Mouse (Mus musculus) midbrain, embryonic 15.5 days (tissue): ENCODE data around the gene B2m. TPM values are rescaled to one million over a fixed set of nuclear protein-coding genes. Genes with fewer than 3 reads are reported as not detected.
A peak's percentile ranks its signal among the peaks of the same experiment; 100 is the strongest.

Source experiments
- ATAC-seq: fragments of 200-750 bp; cut with Nextera tagmentation; replicated peaks from 2 replicates; pipeline ENCODE4 v1.8.0; 2017; ENCODE audit warnings: moderate TSS enrichment
- H3K27ac ChIP-seq: fragments of 300-500 bp; sonication (generic); 2 replicates; pipeline ENCODE4 v1.5.1; 2015; ENCODE audit warnings: mild to moderate bottlenecking, inconsistent platforms
- H3K27me3 ChIP-seq: fragments of 300-500 bp; sonication (generic); replicated peaks from 2 replicates; pipeline ENCODE4 v1.6.1; 2015; ENCODE audit warnings: inconsistent platforms
- H3K36me3 ChIP-seq: fragments of 300-500 bp; sonication (generic); replicated peaks from 2 replicates; pipeline ENCODE4 v1.6.1; 2015; ENCODE audit warnings: inconsistent platforms
- H3K4me1 ChIP-seq: fragments of 300-500 bp; sonication (generic); 2 replicates; pipeline ENCODE4 v1.6.1; 2015; ENCODE audit warnings: inconsistent platforms
- H3K4me2 ChIP-seq: fragments of 300-500 bp; sonication (generic); 2 replicates; pipeline ENCODE4 v1.6.1; 2015; ENCODE audit warnings: inconsistent platforms, mild to moderate bottlenecking, moderate library complexity
- H3K4me3 ChIP-seq: fragments of 300-500 bp; sonication (generic); 2 replicates; pipeline ENCODE4 v1.5.1; 2015; ENCODE audit warnings: mild to moderate bottlenecking, inconsistent platforms
- H3K9ac ChIP-seq: fragments of 300-500 bp; sonication (generic); 2 replicates; pipeline ENCODE4 v1.6.1; 2015; ENCODE audit warnings: mild to moderate bottlenecking, inconsistent platforms
- H3K9me3 ChIP-seq: fragments of 300-500 bp; sonication (generic); 2 replicates; pipeline ENCODE4 v1.6.1; 2016; ENCODE audit warnings: inconsistent platforms
- WGBS: fragments of 180-500 bp; shearing (Covaris S2); methylation state at CpG from one replicate; pipeline ENCODE4 v1.1.7; 2015; ENCODE audit warnings: mixed read lengths; 5-methylcytosine and 5-hydroxymethylcytosine counted together
- polyA plus RNA-seq: library from polyadenylated mRNA; unstranded; fragments of >200 nt; fragmentation: Nextera tagmentation; extraction: Ambion mirVana; gene quantifications from 2 replicates; pipeline ENCODE4 v1.2.1, GENCODE M21; 2015

B2m gene
- polyA plus RNA-seq, 1 experiment from 2014 or later: 85.7 TPM

GRCm38 (mm10) chr2:122153681-122154365, 6.3 kb downstream of the B2m start:
- ATAC-seq: no peak
- no peaks in the 10 kb centered on the region for H3K36me3 ChIP-seq
- no peak overlapping the region for H3K9ac ChIP-seq
- 84% methylated on average over 7 of the region's 7 CpGs for WGBS
- H3K27me3 ChIP-seq: no peaks in the 10 kb centered on the region
- no peak overlapping the region for H3K4me2 ChIP-seq
- H3K9me3 ChIP-seq: no peaks in the 10 kb centered on the region
- H3K4me1 ChIP-seq: no peaks in the 10 kb centered on the region
- no peak overlapping the region for H3K27ac ChIP-seq
- H3K4me3 ChIP-seq: no peak overlapping the region

GRCm38 (mm10) chr2:122154479-122154878, 7.0 kb downstream of the B2m start:
- Histone ChIP-seq H3K27ac (no peak overlapping the region), H3K9me3 (no peaks in the 10 kb centered on the region), H3K9ac (no peak overlapping the region), H3K27me3 (no peaks in the 10 kb centered on the region), H3K4me1 (no peaks in the 10 kb centered on the region), H3K36me3 (no peaks in the 10 kb centered on the region), H3K4me2 (no peak overlapping the region), H3K4me3 (no peak overlapping the region)
- WGBS: 90% methylated on average over 2 of the region's 2 CpGs
- ATAC-seq: no peak

- Histone ChIP-seq H3K4me3 (no peak overlapping the region), H3K4me2 (no peak overlapping the region), H3K27me3 (no peaks in the 10 kb centered on the region), H3K9me3 (no peaks in the 10 kb centered on the region), H3K9ac (no peak overlapping the region), H3K4me1 (no peaks in the 10 kb centered on the region), H3K36me3 (no peaks in the 10 kb centered on the region), H3K27ac (no peak overlapping the region)
- 98% methylated on average over 2 of the region's 2 CpGs for WGBS
- no peak for ATAC-seq
Observed at GRCm38 (mm10) chr2:122155292-122155691, 7.8 kb downstream of the B2m start.

GRCm38 (mm10) chr2:122156051-122156700, 8.7 kb downstream of the B2m start:
- H3K36me3 ChIP-seq: no peaks in the 10 kb centered on the region
- no peaks in the 10 kb centered on the region for H3K4me1 ChIP-seq
- no peaks in the 10 kb centered on the region for H3K9me3 ChIP-seq
- ATAC-seq: no peak
- no peak overlapping the region for H3K9ac ChIP-seq
- no peak overlapping the region for H3K4me2 ChIP-seq
- H3K27me3 ChIP-seq: no peaks in the 10 kb centered on the region
- H3K4me3 ChIP-seq: no peak overlapping the region
- 89% methylated on average over 4 of the region's 4 CpGs for WGBS
- no peak overlapping the region for H3K27ac ChIP-seq

GRCm38 (mm10) chr2:122157561-122157960, 10.1 kb downstream of the B2m start:
- no peak for ATAC-seq
- H3K4me1 ChIP-seq: no peaks in the 10 kb centered on the region
- no peaks in the 10 kb centered on the region for H3K27me3 ChIP-seq
- H3K4me2 ChIP-seq: no peak overlapping the region
- no peaks in the 10 kb centered on the region for H3K36me3 ChIP-seq
- no peak overlapping the region for H3K9ac ChIP-seq
- no peak overlapping the region for H3K27ac ChIP-seq
- no peaks in the 10 kb centered on the region for H3K9me3 ChIP-seq
- no peak overlapping the region for H3K4me3 ChIP-seq

DNA sequence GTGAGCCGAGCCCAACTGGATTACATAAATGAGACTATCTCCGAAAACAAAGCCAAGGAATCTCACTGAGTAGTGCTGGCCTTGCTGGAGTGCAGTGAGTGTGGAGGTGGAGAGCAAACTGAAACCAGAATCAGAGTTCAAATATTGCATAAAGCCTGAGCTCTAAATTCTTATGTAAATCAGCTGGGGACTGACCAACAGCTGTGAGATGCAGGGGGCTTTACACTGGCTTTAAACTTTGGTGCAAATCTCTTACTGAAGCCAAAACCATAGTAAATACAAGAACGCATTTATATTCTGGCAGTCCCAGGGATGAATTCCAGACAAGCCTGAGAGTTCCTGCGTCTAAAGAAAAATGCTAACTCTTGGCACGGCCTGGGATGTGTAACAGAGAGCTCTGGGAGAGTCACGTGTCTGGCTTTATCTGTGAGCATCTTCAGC, 10.9 kb downstream of the B2m start:
- no peak for ATAC-seq
- no peaks in the 10 kb centered on the region for H3K9me3 ChIP-seq
- H3K27ac ChIP-seq: no peak overlapping the region
- no peak overlapping the region for H3K4me2 ChIP-seq
- no peaks in the 10 kb centered on the region for H3K4me1 ChIP-seq
- no peaks in the 10 kb centered on the region for H3K27me3 ChIP-seq
- 47% methylated on average over 6 of the region's 6 CpGs for WGBS
- no peak overlapping the region for H3K4me3 ChIP-seq
- H3K36me3 ChIP-seq: no peaks in the 10 kb centered on the region
- no peak overlapping the region for H3K9ac ChIP-seq

- ATAC-seq: no peak
- Histone ChIP-seq H3K9me3 (no peaks in the 10 kb centered on the region), H3K36me3 (no peaks in the 10 kb centered on the region)
Observed at GRCm38 (mm10) chr2:122159667-122160066, 12.2 kb downstream of the B2m start.

DNA sequence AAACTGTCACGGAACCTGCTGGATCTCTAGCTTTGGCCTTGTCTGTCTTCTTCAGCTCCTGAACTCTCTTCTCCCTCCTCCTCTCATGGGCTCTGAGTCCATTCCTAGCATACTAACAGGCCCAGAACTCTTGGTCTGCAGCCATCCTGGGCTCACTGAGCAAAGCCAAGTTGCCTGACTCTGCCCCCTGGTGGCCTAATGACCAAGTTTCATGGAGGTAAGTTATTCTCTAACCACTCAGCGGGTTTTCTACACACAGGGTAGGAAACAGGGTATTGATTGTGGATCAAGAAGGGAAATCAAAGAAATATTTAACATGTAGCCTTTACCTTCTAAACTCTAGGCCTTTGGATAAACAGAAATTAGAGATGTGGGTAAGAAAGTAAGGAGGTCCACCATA, 13.2 kb downstream of the B2m start, which contains the start of gene Trim69:
TSS of gene Trim69 (plus strand) at position 21 of the 400 bp plus-strand sequence.
- Histone ChIP-seq H3K9me3 (no peaks in the 10 kb centered on the region), H3K27ac (no peak within 1 kb of the TSS), H3K4me1 (no peaks in the 10 kb centered on the region), H3K4me3 (no peak within 1 kb of the TSS), H3K4me2 (no peak within 1 kb of the TSS), H3K27me3 (no peaks in the 10 kb centered on the region), H3K36me3 (no peaks in the 10 kb centered on the region), H3K9ac (no peak within 1 kb of the TSS)
- 0 out of 2 replicates have a peak, but pooled peaks have one; percentile 48 for ATAC-seq
- WGBS: 39% methylated on average over 2 of the region's 2 CpGs

More at GRCm38 (mm10) chr2:122159667-122160066, 12.2 kb downstream of the B2m start:
- Histone ChIP-seq H3K27me3 (no peaks in the 10 kb centered on the region), H3K27ac (no peak overlapping the region), H3K4me1 (no peaks in the 10 kb centered on the region), H3K9ac (no peak overlapping the region), H3K4me2 (no peak overlapping the region), H3K4me3 (no peak overlapping the region)
- WGBS: 86% methylated on average over 6 of the region's 6 CpGs

- Histone ChIP-seq H3K4me2 (no peak overlapping the region), H3K4me3 (no peak overlapping the region), H3K27me3 (no peaks in the 10 kb centered on the region), H3K9ac (no peak overlapping the region), H3K27ac (no peak overlapping the region), H3K36me3 (no peaks in the 10 kb centered on the region), H3K9me3 (no peaks in the 10 kb centered on the region), H3K4me1 (no peaks in the 10 kb centered on the region)
- ATAC-seq: no peak
- 25% methylated on average over 4 of the region's 4 CpGs for WGBS
Observed at GRCm38 (mm10) chr2:122161542-122161941, 14.1 kb downstream of the B2m start.

DNA sequence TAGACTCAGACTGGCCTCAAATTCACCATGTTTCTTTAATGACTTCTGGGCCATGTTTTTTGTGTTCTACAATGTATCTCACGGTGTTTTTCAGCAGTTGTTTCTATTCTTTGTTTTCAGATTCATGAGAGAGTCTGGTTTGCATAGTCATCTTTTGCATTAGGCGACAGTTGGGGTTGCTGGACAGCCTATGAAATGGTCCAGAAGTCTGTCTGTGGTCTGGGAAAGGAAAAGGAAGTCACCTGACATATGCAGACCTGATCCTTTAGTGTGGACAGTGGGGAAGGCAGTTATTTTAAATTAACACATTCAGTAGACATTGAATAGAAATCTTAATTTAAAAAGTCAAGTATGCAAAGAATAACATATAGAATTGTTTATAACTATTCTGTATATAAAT, 15.0 kb downstream of the B2m start:
- Histone ChIP-seq H3K36me3 (no peaks in the 10 kb centered on the region), H3K27me3 (no peaks in the 10 kb centered on the region), H3K27ac (no peak overlapping the region), H3K9me3 (no peaks in the 10 kb centered on the region), H3K4me1 (no peaks in the 10 kb centered on the region), H3K4me2 (no peak overlapping the region), H3K9ac (no peak overlapping the region), H3K4me3 (no peak overlapping the region)
- WGBS: 84% methylated on average over 2 of the region's 2 CpGs
- ATAC-seq: no peak

- Histone ChIP-seq H3K27me3 (no peaks in the 10 kb centered on the region), H3K36me3 (no peaks in the 10 kb centered on the region), H3K4me3 (no peak overlapping the region), H3K4me2 (no peak overlapping the region), H3K9ac (no peak overlapping the region), H3K27ac (no peak overlapping the region), H3K9me3 (no peaks in the 10 kb centered on the region), H3K4me1 (no peaks in the 10 kb centered on the region)
- no peak for ATAC-seq
- WGBS: 82% methylated on average over 13 of the region's 13 CpGs
Observed at GRCm38 (mm10) chr2:122163430-122164195, 16.1 kb downstream of the B2m start.

GRCm38 (mm10) chr2:122164293-122164692, 16.8 kb downstream of the B2m start:
- Histone ChIP-seq H3K9ac (no peak overlapping the region), H3K27me3 (no peaks in the 10 kb centered on the region), H3K36me3 (no peaks in the 10 kb centered on the region), H3K4me1 (no peaks in the 10 kb centered on the region), H3K4me2 (no peak overlapping the region), H3K4me3 (no peak overlapping the region), H3K27ac (no peak overlapping the region), H3K9me3 (no peaks in the 10 kb centered on the region)
- 85% methylated on average over 11 of the region's 11 CpGs for WGBS
- no peak for ATAC-seq
